Mouse (Mus musculus) forebrain, embryonic 11.5 days (tissue): Measurements from ENCODE around the gene Cd4. TPM values are rescaled to one million over a fixed set of nuclear protein-coding genes. Genes with fewer than 3 reads are reported as not detected.
A peak's percentile ranks its signal among the peaks of the same experiment; 100 is the strongest.

Experiments used
- ATAC-seq: fragments of 200-750 bp; cut with Nextera tagmentation; replicated peaks from 2 replicates; pipeline ENCODE4 v1.8.0; 2017; ENCODE audit warnings: moderate TSS enrichment; ENCODE audit not compliant: low FRiP score
- DNase-seq: peaks from one replicate; pipeline ENCODE4 v3.0.0-alpha.2; 2017; ENCODE audit warnings: low spot score
- H3K27ac ChIP-seq: fragments of 300-500 bp; sonication (generic); 2 replicates; pipeline ENCODE4 v1.5.1; 2014; ENCODE audit warnings: low read depth, low read length
- H3K27me3 ChIP-seq: fragments of 300-500 bp; sonication (generic); 2 replicates; pipeline ENCODE4 v1.6.1; 2014; ENCODE audit warnings: mild to moderate bottlenecking, low read length, mixed read lengths; ENCODE audit not compliant: control insufficient read depth, insufficient read depth
- H3K36me3 ChIP-seq: fragments of 300-500 bp; sonication (generic); 2 replicates; pipeline ENCODE4 v1.6.1; 2014; ENCODE audit warnings: mild to moderate bottlenecking, low read length, moderate library complexity, mixed read lengths; ENCODE audit not compliant: control insufficient read depth, insufficient read depth
- H3K4me1 ChIP-seq: fragments of 300-500 bp; sonication (generic); replicated peaks from 2 replicates; pipeline ENCODE4 v1.6.1; 2014; ENCODE audit warnings: low read length, mixed read lengths; ENCODE audit not compliant: control insufficient read depth, insufficient read depth
- H3K4me2 ChIP-seq: fragments of 300-500 bp; sonication (generic); 2 replicates; pipeline ENCODE4 v1.6.1; 2014; ENCODE audit warnings: low read depth, mild to moderate bottlenecking, low read length, moderate library complexity, mixed read lengths; ENCODE audit not compliant: severe bottlenecking
- H3K4me3 ChIP-seq: fragments of 300-500 bp; sonication (generic); 2 replicates; pipeline ENCODE4 v1.5.1; 2014; ENCODE audit warnings: low read depth, low read length
- H3K9ac ChIP-seq: fragments of 300-500 bp; sonication (generic); 2 replicates; pipeline ENCODE4 v1.6.1; 2014; ENCODE audit warnings: low read length
- H3K9me3 ChIP-seq: fragments of 300-500 bp; sonication (generic); 2 replicates; pipeline ENCODE4 v1.6.1; 2016; ENCODE audit warnings: low read length, mixed read lengths; ENCODE audit not compliant: control insufficient read depth
- WGBS: fragments of 180-500 bp; shearing (Covaris S2); extraction: QIAGEN DNeasy Blood & Tissue Kit; methylation state at CpG from one replicate; pipeline ENCODE4 v1.1.7; 2014; 5-methylcytosine and 5-hydroxymethylcytosine counted together
- polyA plus RNA-seq: library from polyadenylated mRNA; unstranded; fragments of >200 nt; fragmentation: Nextera tagmentation; extraction: Ambion mirVana; gene quantifications from 2 replicates; pipeline ENCODE4 v1.2.1, GENCODE M21; 2014

The Cd4 gene
- polyA plus RNA-seq, 1 experiment from 2014 or later: not detected

GRCm38 (mm10) chr6:124862406-124863124 lies 25.5 kb downstream of the Cd4 start:
- ATAC-seq: no peak; the same call in 1 of the 2 replicates
- peak overlapping the region; percentile 80; the same call in 1 of the 2 replicates for H3K9ac ChIP-seq
- H3K9me3 ChIP-seq: no peaks in the 10 kb centered on the region
- no peaks in the 10 kb centered on the region; the same call in none of the 2 replicates for H3K27me3 ChIP-seq
- H3K36me3 ChIP-seq: no peaks in the 10 kb centered on the region
- 16% methylated on average over 8 of the region's 8 CpGs for WGBS
- H3K4me3 ChIP-seq: peak overlapping the region; percentile 52
- H3K27ac ChIP-seq: no peak overlapping the region; the same call in 1 of the 2 replicates
- peak overlapping the region; percentile 97 for H3K4me2 ChIP-seq
- DNase-seq: no peak
- H3K4me1 ChIP-seq: peaks cover 33% of the 10 kb centered on the region

GRCm38 (mm10) chr6:124861802-124862201 lies 26.2 kb downstream of the Cd4 start:
- Histone ChIP-seq H3K4me3 (no peak overlapping the region), H3K27me3 (no peaks in the 10 kb centered on the region; the same call in none of the 2 replicates), H3K36me3 (no peaks in the 10 kb centered on the region), H3K4me2 (no peak overlapping the region), H3K9ac (no peak overlapping the region), H3K9me3 (no peaks in the 10 kb centered on the region), H3K27ac (no peak overlapping the region), H3K4me1 (peaks cover 33% of the 10 kb centered on the region)
- 37% methylated on average over 3 of the region's 3 CpGs for WGBS
- DNase-seq: no peak
- ATAC-seq: no peak

- Histone ChIP-seq H3K9me3 (no peaks in the 10 kb centered on the region), H3K36me3 (no peaks in the 10 kb centered on the region), H3K4me1 (peaks cover 33% of the 10 kb centered on the region), H3K4me2 (no peak overlapping the region), H3K4me3 (no peak overlapping the region), H3K27ac (no peak overlapping the region), H3K9ac (no peak overlapping the region), H3K27me3 (no peaks in the 10 kb centered on the region; the same call in none of the 2 replicates)
- DNase-seq (no peak), ATAC-seq (no peak)
- 78% methylated on average over 19 of the region's 19 CpGs for WGBS
Observed at GRCm38 (mm10) chr6:124861266-124861665, 26.8 kb downstream of the Cd4 start.

DNA sequence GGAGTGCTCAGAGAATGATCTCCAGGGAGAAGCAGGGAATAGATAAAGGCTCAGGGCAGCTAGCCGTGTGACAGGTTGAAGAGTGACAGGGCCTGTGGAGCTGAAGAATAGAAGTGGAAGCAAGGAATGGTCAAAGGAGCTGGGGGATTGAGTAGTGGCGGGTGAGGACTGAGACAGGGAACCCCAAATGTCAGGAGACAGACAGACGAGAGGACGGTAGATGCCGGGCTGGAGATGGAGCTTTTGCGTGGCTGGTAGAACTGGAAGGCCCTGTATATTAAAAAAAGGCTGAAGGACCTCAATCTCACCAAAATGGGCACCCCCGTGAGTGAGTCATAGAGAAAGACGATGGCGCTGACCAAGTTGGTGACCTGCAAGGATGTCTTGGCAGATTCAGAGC lies 27.5 kb downstream of the Cd4 start:
- DNase-seq (no peak), ATAC-seq (no peak)
- Histone ChIP-seq H3K9ac (no peak overlapping the region), H3K9me3 (no peaks in the 10 kb centered on the region), H3K4me1 (peaks cover 35% of the 10 kb centered on the region), H3K4me3 (no peak overlapping the region), H3K27ac (no peak overlapping the region), H3K27me3 (no peaks in the 10 kb centered on the region; the same call in none of the 2 replicates), H3K4me2 (no peak overlapping the region), H3K36me3 (no peaks in the 10 kb centered on the region)
- 79% methylated on average over 9 of the region's 9 CpGs for WGBS

DNA sequence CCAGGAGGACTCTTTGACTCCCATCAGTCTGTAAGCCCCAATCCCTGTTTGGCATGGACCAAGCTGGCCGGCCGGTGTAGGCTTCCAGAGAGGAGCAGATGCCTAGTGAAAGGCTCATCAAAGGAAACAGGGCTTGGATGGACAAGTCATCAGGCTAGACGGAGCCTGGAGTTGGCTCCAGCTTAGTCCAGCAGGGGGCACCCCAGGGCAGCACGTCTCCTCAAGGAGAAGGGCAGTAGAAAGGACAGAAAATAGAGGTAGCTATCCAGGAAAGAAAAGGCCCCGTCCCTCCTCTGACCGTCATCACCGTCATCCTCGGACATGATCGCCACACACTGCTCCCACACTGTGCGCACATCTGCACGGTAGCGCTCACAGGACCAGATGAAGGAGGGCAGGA lies 28.3 kb downstream of the Cd4 start:
- no peak for ATAC-seq

GRCm38 (mm10) chr6:124858561-124859318 lies 29.3 kb downstream of the Cd4 start:
- Histone ChIP-seq H3K27ac (no peak overlapping the region), H3K36me3 (no peaks in the 10 kb centered on the region; the same call in 1 of the 2 replicates), H3K4me3 (no peak overlapping the region), H3K4me1 (peaks cover 28% of the 10 kb centered on the region), H3K4me2 (no peak overlapping the region), H3K27me3 (no peaks in the 10 kb centered on the region; the same call in none of the 2 replicates), H3K9ac (no peak overlapping the region), H3K9me3 (no peaks in the 10 kb centered on the region)
- no peak for ATAC-seq
- WGBS: 78% methylated on average over 26 of the region's 28 CpGs
- no peak for DNase-seq

More for the DNA sequence above, 28.3 kb downstream of the Cd4 start:
- DNase-seq: peak; percentile 92
- H3K9me3 ChIP-seq: no peaks in the 10 kb centered on the region
- peaks cover 34% of the 10 kb centered on the region for H3K4me1 ChIP-seq
- H3K27me3 ChIP-seq: no peaks in the 10 kb centered on the region; the same call in none of the 2 replicates
- H3K36me3 ChIP-seq: no peaks in the 10 kb centered on the region
- H3K27ac ChIP-seq: no peak overlapping the region
- no peak overlapping the region for H3K4me2 ChIP-seq
- no peak overlapping the region; the same call in 1 of the 2 replicates for H3K9ac ChIP-seq
- 10% methylated on average over 12 of the region's 12 CpGs for WGBS
- no peak overlapping the region for H3K4me3 ChIP-seq

DNA sequence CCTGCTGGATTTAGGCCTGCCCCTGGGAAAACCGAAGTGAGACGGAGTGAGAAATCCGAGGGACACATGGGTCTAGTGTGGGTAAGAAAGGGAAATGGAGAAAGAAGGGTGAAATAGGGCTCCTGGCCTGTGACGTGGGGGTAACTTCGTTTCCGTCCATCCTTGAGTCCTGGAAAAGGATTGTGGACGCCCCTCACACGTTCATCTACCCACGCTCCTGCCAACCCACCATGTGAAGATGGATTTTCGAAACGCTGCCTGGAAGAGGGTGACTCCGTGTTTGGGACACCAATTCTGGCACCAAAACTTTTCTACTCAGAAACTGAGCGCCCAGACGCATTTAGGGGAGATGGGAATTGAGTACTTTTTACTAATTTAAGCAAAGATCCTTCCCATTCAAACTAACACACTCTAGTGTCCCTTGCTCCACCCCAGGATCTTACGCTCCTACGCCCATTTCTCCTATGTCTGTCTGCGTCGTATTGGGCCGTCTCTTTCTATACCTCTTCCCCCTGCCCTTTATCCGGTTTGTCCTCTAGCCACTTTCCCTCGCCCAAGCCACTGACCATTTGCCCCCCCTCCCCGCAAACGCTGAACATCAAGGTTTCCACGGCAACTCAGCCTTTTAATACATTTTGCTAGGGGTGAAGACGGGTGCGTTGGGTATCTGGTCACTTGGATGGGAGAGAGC lies 30.0 kb downstream of the Cd4 start:
- H3K9me3 ChIP-seq: no peaks in the 10 kb centered on the region
- H3K27ac ChIP-seq: no peak overlapping the region
- H3K4me1 ChIP-seq: peaks cover 24% of the 10 kb centered on the region
- 24% methylated on average over 26 of the region's 26 CpGs for WGBS
- DNase-seq: no peak
- peak overlapping the region; percentile 81 for H3K4me3 ChIP-seq
- H3K27me3 ChIP-seq: no peaks in the 10 kb centered on the region; the same call in none of the 2 replicates
- H3K4me2 ChIP-seq: peak overlapping the region; percentile 90
- H3K36me3 ChIP-seq: no peaks in the 10 kb centered on the region; the same call in 1 of the 2 replicates
- ATAC-seq: no peak
- peak overlapping the region; percentile 98 for H3K9ac ChIP-seq
